Mouse (Mus musculus) stomach, adult 2 months (tissue): ENCODE data around the gene Gdpd1. TPM values are rescaled to one million over a fixed set of nuclear protein-coding genes. Genes with fewer than 3 reads are reported as not detected.

ENCODE experiments used
- polyA plus RNA-seq: library from polyadenylated mRNA; depleted of rRNA; stranded (reverse); fragments of >200 nt; gene quantifications from 2 replicates; pipeline ENCODE4 v1.2.3, GENCODE M21; 2012; rRNA removed

Gdpd1 gene
- 4.8 TPM in 2 replicates for polyA plus RNA-seq

GRCm38 (mm10) chr11:87073866-87074440 lies at the start of gene Gdpd1:
Gene Gdpd1, minus strand, starts transcription at chr11:87074062.

GRCm38 (mm10) chr11:87108755-87109518 lies 35.1 kb upstream of the Gdpd1 start, which contains the start of gene Ska2:
Gene Ska2, plus strand, starts transcription at chr11:87109234.

GRCm38 (mm10) chr11:87108409-87108754 lies 34.5 kb upstream of the Gdpd1 start, which contains the start of gene Prr11:
Gene Prr11, minus strand, starts transcription at chr11:87108708.

GRCm38 (mm10) chr11:87086290-87086984 lies 12.6 kb upstream of the Gdpd1 start, which contains the start of gene Smg8:
Gene Smg8, minus strand, starts transcription at chr11:87086774.

GRCm38 (mm10) chr11:86993041-86994037 lies 80.5 kb downstream of the Gdpd1 start, which contains the start of gene Ypel2:
Gene Ypel2, minus strand, starts transcription at chr11:86993707.

Other genes starting within 250 kb of the Gdpd1 start
- gene Ypel2, start 80.4 kb downstream of the Gdpd1 start, polyA plus RNA-seq, result 3.4 and 3.7 TPM in 2 replicates
- 1.3 and 1.7 TPM in 2 replicates for gene Smg8, start 12.7 kb upstream of the Gdpd1 start, polyA plus RNA-seq
- gene Prr11, start 34.6 kb upstream of the Gdpd1 start, polyA plus RNA-seq, result 0.11 and 0.14 TPM in 2 replicates
- 0.70 and 0.73 TPM in 2 replicates for gene Ska2, start 35.2 kb upstream of the Gdpd1 start, polyA plus RNA-seq
- gene Trim37, start 53.0 kb upstream of the Gdpd1 start, polyA plus RNA-seq, result 0.69 and 0.74 TPM in 2 replicates